Mouse (Mus musculus): ENCODE measurements around the gene 4930486L24Rik.
A peak's percentile ranks its signal among the peaks of the same experiment; 100 is the strongest.
"Not testable (repeated sequence)": the region's sequence is repeated elsewhere in the genome, so short reads cannot be mapped to it uniquely, and the experiment has no call there.

4930486L24Rik gene

DNA sequence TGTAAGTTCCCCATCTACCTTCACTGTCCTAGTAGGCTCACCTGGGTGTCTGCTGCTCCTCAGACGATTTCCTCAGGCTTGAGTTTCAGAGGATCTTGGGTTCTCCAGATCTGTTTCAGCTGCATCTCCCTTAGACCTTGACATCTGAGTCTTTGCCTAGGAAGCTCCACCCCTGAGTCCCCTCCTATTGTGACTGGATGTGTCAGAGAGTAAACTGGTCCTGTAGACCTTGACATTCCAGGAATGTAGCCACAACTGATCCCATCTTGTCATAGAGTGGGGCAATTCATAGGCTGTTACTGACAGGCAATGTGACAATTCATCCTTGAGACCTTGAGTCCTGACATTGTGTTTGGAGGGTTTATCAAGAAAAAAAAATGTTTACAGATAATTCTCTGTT is at the start of gene 4930486L24Rik:
TSS of gene 4930486L24Rik (minus strand) at position 195 of the 400 bp plus-strand sequence.
- DNase-seq (ENCODE audit: extremely low spot score, low spot score) = no peak

DNA sequence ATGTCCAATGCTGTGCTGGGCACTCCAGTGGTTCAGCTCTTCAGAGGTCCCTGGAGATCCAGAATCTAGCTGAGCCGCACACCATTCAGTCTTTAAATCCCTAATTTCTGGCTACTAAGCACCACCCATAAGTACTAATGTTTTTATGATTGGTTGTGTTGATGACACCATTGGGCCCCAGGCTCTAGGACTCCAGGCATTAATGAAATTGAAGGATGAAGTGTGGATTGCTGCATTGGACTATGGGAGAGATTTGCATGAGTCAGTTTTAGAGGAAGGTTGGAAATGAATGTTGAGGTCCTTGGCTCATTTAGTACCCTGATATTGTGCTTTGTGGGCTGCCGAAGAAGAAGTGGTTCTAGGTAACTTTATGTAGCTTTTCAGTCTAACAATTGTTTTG is 40.5 kb upstream of the 4930486L24Rik start, which contains the start of gene Tpbpb:
TSS of gene Tpbpb (minus strand) at position 101 of the 400 bp plus-strand sequence.
- not testable (repeated sequence) for DNase-seq (ENCODE audit: extremely low spot score, low spot score)

DNA sequence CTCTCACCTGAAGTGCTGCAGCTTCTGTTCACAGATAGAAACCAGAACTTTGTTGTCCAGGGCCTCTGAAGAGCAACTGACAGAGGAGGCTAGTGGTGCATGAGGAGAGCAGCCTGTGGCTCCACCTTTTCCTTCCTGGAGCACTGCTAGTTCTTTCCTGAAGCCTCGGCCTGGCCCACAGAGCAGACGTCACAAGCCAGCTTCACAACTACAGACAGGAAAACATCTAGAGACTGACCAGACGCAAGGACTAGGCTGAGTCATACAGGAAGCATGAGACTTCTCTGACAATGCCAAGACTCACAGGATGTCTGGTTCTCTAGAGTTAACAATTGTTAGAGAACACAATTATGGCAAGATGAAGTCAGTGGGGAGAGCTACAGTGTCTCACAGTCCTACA is 33.1 kb upstream of the 4930486L24Rik start, which contains the start of gene Ctla2b:
TSS of gene Ctla2b (minus strand) at position 120 of the 400 bp plus-strand sequence.
- no peak for DNase-seq (ENCODE audit: extremely low spot score, low spot score)

DNA sequence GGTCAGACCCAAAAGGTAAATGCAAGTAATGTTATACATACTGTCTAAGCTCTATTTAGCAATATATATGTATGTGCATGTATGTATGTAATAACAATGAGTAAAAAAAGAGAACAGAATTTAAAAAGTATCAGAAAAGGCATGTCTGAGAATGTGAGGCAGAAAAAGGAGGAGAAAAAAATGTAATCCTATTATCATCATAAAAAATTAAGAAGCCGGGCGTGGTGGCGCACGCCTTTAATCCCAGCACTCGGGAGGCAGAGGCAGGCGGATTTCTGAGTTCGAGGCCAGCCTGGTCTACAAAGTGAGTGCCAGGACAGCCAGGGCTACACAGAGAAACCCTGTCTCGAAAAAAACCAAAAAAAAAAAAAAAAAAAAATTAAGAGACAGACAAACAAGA is 32.5 kb upstream of the 4930486L24Rik start, which contains the start of gene Gm49392:
TSS of gene Gm49392 (minus strand) at position 101 of the 400 bp plus-strand sequence.
- not testable (repeated sequence) for DNase-seq (ENCODE audit: extremely low spot score, low spot score)

DNA sequence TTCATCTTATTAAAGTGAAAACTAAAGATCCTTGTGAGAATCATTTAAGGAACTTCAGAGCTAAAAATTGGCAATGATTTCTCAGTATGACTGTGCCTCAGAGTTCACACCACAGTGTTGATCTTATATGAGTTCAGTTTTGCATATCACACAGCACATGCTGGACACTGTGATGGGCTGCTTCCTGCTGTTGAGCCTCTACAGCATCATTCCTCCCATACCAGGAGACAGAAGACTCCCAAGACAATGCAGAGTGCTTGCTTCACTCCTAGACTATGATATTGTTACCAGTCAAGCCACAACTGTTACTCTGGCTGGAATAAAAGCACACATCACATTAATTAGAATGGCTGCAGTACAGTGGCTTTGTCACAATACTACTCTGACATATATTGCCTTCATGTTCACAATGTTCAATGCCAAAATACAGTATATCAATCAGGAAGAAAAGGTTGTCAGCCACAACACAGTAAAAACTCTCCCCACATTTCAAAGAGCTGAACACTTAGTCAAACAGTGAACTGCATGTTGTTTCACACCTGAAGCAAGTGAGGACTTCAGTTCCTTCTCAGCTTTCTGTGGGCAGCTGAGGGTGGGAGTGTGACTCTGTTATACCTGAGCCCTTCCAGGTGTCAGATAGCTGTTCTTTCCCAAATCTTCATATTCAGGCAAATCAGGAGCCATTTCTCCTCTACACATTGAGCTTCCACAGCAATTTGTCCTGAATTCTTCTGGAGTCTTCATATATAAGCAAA is 31.3 kb upstream of the 4930486L24Rik start:
- DNase-seq (ENCODE audit: extremely low spot score, low spot score) = no peak

DNA sequence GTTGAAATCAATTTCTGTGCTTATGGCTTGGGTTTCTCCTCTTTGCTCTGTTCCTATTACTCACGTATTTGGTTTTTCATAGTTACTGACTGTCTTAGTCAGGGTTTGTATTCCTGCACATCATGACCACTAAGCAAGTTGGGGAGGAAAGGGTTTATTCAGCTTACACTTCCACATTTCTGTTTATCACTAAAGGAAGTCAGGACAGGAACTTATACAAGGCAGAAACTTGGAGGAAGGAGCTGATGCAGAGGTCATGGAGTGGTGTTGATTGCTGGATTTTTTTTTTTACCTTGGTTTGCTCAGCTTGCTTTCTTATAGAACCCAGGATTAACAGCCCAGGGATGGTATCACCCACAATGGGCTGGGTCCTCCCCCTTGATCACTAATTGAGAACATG is 28.0 kb upstream of the 4930486L24Rik start:
- no peak for DNase-seq (ENCODE audit: extremely low spot score, low spot score)

DNA sequence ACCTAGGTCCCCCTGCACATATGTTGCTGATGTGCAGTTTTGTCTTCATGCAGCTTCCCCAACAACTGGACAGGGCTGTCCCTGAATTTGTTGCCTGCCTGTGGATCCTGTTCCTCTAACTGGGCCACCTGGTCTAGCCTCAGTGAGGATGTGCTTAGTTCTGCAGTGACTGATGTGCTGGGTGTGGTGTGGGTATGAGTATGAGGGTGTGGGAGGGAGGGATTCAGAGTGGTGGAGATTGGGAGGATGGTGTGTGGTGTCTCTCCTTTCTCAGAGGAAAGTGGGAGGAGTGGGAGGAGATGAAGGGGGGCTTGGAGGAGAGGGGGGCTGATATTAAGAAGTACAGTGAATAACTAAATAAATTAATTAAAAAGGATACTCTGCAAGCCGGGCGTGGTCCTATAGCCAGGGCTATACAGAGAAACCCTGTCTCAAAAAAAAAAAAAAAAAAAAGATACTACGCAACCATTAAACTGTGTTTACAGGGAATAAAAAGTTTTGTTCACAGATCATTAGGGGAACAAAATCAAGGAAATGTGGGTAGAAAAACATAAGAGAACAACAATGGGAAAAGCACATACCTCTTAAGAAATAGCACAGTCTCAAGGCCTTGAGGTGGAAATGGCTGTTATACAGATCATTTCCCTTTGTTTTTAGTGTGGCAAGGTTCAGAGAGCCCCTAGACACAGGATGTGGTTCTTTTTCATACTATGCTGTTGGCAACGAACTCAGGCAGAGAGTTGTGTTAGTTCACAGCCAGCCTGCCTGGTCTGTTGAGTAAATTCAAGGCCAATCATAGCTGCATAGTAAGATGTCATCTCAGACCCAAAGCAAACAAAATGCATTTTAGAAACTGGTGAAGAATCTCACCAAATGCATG is 15.8 kb downstream of the 4930486L24Rik start:
- DNase-seq (ENCODE audit: extremely low spot score, low spot score) = no peak

DNA sequence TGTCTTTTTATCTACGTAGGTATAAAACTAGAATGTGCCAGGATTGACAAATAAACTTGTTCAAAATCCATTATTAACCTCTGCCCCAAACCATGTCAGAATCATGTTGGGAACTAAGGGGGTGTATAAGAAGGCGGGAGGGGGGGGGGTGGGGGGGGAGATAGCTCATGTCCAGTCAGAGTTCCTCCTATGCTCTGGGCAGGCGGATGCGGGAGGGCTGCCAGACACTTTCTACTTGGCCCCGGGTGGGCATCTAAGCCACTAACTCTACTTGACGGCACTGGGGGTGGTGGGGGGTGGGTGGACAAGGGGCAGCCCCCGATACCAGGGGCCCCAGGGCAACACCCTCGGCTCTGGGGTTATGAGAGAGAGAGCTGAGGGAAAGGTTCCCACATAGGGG is 21.1 kb downstream of the 4930486L24Rik start:
- DNase-seq (ENCODE audit: extremely low spot score, low spot score) = no peak

DNA sequence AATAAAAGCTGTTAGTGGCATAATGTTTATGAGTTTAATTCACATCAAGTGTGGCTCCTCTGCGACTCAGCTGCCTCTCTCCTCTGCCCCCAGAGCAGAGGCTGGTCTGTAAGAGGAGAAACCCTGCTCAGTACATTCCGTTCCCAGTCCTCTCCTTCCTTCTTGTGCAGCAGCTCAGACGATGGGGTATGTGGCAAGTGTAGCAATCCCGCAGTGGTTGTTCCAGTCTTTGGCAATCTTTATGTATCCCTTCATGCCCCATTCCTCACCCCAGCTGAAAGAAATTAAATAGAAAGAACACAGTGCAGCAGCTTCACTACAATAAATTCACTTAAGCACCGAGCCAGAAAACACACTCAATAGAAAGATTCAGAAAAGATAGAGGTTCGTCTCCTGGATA is 21.6 kb downstream of the 4930486L24Rik start:
- no peak for DNase-seq (ENCODE audit: extremely low spot score, low spot score)

DNA sequence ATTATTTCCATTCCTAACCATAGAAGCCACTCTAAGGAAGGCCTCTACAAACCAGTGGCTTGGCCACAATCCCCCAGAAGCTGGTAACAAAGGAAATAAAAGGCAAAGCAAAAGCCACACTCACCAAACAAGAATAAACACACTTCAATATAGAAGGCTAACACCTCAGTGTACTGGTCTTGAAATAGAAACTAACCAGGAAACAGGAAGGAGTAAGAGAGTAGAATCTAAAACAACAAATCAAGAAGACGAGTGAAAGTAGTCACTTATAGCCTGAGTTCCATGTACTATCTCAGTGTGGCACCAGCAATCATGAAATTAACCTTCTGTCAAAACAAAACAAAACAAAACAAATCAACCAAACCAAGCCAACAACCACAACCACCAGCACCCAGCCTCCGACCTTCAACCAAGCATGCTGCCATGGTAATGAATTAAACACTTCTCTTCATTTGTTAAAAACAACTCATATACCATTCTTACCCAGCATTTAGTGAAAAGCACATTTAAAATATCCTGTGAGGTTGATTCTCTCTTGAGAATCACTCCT is 24.8 kb downstream of the 4930486L24Rik start:
- no peak for DNase-seq (ENCODE audit: extremely low spot score, low spot score)

DNA sequence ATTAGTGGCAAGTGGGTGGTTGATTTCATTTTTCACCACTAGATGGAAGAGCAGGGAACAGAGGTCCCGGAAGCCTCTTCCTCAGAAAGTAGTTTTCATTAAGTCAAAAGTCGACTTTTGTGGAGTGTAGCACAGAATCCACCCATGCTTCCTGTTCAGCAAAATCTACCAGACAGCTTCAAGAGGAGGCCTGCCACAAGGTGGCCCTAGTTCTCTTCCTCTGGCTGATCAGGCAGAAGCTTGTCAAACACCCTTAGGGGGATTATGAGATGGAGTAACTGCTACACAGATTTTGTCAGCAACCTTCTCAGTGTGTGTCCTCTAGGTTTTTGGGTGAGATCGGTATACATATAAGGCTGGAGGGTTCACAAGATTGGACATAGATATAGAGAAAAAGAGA is 38.2 kb downstream of the 4930486L24Rik start:
- DNase-seq (ENCODE audit: extremely low spot score, low spot score) = no peak

DNA sequence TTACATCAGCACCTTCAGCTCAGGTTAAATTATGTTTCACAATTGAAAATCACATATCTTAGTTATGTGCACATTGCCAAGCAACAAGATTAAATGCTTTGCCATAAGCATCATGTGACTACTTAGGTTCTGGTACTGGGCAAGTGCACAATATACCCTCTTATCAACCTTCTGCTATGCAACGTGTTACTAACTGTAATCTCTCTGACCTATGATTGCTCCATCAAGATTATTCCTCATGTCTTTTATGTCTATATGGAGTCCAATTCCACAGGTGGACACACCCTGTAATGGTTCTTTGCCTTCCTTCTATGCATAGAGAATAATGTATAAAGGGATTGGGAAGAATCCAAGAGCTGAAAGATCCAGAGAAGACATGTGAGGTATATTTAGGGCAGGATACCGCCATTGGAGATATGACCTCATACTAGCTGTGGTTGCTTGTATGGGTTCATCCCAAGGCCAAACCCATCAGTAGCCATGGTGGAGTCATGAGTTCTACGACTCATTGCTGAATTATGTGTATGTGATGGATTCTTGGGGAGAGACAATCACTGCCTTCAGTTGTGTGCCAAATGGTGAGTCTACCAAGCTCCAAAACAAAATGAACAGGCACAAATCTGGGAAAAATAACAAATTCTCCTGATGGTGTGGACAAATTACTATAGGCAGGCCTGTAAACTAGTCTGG is 43.6 kb downstream of the 4930486L24Rik start:
- DNase-seq (ENCODE audit: extremely low spot score, low spot score) = no peak

DNA sequence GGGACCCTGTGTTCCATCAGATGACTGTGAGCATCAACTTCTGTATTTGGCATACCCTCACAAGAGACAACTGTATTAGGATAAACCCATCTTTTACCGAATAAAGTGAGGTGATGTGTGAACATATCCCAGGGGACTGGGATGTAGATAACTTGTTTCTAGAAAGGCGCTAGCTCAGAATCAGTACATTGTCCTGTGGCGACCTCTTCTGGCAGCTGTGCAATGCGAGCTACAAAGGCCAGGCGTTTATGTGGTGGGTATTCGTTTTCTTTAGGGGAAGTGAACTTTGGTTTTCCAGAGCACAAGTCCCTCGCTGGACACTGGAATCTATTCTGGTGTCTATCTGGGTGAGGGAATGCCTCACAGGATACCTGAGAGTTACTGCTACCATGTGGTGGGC is 44.8 kb downstream of the 4930486L24Rik start:
- peak; percentile 43 for DNase-seq (ENCODE audit: extremely low spot score, low spot score)

DNA sequence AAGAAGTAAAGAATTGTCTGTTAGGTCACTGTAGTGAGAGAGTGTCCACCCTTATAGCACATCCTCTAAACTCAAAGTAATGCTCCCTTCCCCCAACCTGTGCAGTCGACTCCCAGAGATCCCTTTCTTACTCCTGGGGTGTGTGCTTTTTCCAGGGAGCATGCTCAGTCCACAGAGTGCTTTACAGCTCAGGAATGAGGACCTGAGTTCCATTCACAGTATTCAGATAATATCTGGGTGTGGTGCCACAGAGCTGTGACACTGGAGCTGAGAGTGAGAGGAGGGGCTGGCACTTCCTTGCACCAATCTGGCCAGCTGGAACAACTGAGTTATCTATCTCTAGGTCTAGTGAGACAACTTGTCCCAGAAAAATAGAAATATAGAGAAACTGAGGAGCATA is 50.6 kb downstream of the 4930486L24Rik start:
- no peak for DNase-seq (ENCODE audit: extremely low spot score, low spot score)

DNA sequence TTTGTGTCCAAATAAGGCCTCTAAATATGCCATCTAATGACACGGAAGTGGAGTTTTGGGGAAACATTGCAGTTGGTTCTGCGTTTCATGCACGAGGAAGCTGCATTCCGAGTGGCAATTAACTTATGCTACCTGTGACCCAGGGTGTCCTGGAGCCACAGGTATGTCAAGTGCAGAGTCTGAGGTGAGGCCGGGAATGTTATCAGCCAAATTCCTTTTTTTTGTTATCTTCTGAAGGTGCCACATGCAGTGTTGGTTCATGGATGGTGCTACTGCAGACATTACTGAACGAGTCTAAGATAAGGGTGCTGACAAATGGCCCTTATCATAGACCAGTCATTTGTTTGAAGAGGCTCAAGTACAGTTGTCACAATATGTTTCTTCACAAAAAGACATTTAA is 51.5 kb downstream of the 4930486L24Rik start:
- DNase-seq (ENCODE audit: extremely low spot score, low spot score) = no peak

DNA sequence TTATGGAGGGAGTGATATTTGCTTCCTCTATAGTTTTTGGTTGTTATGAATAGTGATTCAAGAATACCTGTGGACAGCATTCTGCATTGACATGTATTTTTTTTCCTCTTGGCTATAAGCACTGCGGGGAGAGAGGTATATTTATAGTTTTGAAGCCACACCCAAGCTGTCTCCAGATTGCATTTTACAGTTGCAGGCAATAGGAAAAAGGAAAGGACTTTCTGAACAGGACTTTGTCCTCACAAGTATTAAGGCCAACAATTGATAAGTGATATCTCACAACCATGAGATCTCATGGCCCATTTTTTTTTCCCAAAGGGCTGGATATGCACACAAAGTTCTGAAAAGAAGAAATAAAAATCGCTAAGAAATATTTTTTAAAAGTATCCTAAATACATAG is 54.6 kb downstream of the 4930486L24Rik start:
- DNase-seq (ENCODE audit: extremely low spot score, low spot score) = no peak

DNA sequence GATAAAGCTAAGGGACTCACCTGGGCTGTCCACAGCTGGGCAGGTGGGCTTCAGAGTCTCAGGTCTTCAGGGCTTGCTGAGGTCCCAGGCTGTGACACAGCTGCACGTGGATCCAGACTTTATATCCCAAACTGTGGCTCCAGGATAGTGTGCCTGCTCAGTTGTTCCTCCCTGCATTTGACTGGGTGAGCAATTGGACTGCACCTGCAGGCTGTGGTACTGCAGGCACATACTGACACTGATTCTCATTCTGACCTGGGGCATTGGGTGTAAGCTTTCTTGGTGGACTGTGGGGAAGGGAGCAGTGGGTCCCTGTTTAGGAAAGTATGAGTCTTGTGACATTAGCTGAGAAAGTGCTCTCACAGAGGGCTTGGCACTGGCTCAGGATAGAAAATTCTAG is 61.5 kb downstream of the 4930486L24Rik start, which contains the start of gene Ctsll3:
TSS of gene Ctsll3 (minus strand) at position 101 of the 400 bp plus-strand sequence.
- DNase-seq (ENCODE audit: extremely low spot score, low spot score) = no peak
